Mouse (Mus musculus) heart, adult 2 months (tissue): Measurements from ENCODE around the gene Parva.

Source experiments
- CTCF ChIP-seq: fragments of 200-600 bp; IDR thresholded peaks from 2 replicates; pipeline ENCODE4 v1.8.1; 2022; ENCODE audit warnings: antibody characterized with exemption, mild to moderate bottlenecking, moderate library complexity
- POLR2A ChIP-seq: fragments of 200-500 bp; IDR thresholded peaks from 2 replicates; pipeline ENCODE4 v1.6.1; 2011; ENCODE audit warnings: mild to moderate bottlenecking, low read depth, low read length, control low read depth; ENCODE audit not compliant: insufficient read depth

DNA sequence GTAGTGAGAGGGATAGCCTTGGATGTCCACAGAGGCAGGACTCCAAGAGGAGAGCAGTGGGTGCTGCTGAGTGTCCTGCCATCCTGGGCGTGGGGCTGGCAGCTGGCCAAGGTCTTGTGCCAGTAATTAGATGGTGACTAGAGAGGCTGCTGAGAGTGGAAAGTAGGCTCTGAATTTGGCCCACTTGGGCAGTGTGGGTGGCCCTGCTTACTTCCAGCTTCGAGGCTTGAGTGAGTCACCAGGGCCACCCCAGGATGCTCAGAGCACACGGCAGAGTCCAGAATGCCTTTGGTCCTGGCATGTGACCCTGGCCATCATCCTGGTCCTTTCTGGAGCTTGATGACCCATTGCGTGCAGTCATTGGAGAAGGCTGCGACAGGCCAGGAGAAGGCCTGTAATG lies 31.1 kb downstream of the Parva start:
- TF ChIP-seq POLR2A (no peak), CTCF (no peak)
